Mouse (Mus musculus): ENCODE measurements around the gene Gm20388. TPM values are rescaled to one million over a fixed set of nuclear protein-coding genes. Genes with fewer than 3 reads are reported as not detected.

Gene Gm20388
- polyA plus RNA-seq, 1 experiment from 2014 or later = 7.4 TPM

DNA sequence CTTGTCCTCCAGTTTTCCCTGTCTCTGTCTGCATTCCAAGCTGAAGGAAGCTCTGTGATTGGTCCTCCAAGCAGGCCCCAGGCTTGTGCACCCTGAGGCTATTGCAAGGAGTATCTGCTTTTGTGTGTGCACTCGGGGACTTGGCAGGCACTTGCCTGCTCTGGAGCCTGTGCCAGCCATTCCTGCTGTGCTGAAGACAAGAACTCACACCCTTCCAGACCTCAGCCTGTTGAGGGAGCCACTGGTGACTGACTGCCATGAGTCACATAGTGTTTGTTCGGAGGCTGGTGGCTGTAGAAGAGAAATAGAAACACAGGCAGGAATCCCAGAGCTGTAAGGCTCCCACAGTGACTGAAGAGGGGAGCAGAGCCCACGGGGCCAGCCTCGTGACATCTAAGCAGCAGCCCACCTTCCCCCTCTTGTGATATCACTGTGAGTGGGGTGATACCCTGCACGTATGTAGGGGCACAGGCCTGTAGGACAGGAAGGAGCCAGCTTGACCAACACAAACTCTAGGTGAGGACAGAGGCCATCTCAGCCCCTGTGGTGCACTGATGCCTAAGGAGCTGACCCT, 50.0 kb downstream of the Gm20388 start:
- Histone ChIP-seq H3K9me3 (replicated peaks; ENCODE audit: control insufficient read depth, low read length) (no peaks in the 10 kb centered on the region), H3K4me3 (replicated peaks; ENCODE audit: low read length) (no peak overlapping the region), H3K4me2 (ENCODE audit: low read depth, low read length) (no peak overlapping the region), H3K27ac (ENCODE audit: low read length) (peak overlapping the region; percentile 34; the same call in 1 of the 2 replicates), H3K9ac (ENCODE audit: low read length) (no peak overlapping the region; the same call in 1 of the 2 replicates), H3K27me3 (ENCODE audit: control insufficient read depth, insufficient read depth, low read length) (no peaks in the 10 kb centered on the region), H3K36me3 (ENCODE audit: control insufficient read depth, insufficient read depth, low read length) (no peaks in the 10 kb centered on the region; the same call in 1 of the 2 replicates), H3K4me1 (ENCODE audit: control insufficient read depth, insufficient read depth, low read length) (peaks cover 3% of the 10 kb centered on the region; the same call in 1 of the 2 replicates)
- ATAC-seq (ENCODE audit: insufficient read depth, low FRiP score) = no peak
- WGBS = 70% methylated on average over 5 of the region's 5 CpGs

DNA sequence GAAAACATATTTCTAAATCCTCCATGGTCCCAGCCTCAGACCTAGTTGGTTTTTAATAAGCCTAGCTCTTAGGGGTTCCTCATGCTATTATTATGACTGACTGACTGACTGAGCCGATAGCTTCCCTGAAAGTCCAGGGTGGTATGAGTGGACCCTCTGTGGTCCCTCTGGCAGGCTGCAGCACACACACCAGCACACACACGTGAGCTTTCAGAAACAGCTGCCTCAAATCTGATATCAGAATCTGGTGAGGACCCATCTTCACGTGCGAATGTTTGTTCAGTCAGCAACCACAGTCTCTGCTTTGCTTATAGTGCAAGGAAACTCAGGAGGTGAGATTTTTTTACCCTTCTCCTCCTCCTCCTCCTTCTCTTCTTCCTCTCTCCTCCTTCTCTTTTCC, 54.2 kb downstream of the Gm20388 start:
- Histone ChIP-seq H3K9me3 (replicated peaks; ENCODE audit: control insufficient read depth, low read length) (no peaks in the 10 kb centered on the region; the same call in 1 of the 2 replicates), H3K27me3 (ENCODE audit: control insufficient read depth, insufficient read depth, low read length) (no peaks in the 10 kb centered on the region), H3K4me1 (ENCODE audit: control insufficient read depth, insufficient read depth, low read length) (peaks cover 3% of the 10 kb centered on the region; the same call in 1 of the 2 replicates), H3K36me3 (ENCODE audit: control insufficient read depth, insufficient read depth, low read length) (no peaks in the 10 kb centered on the region), H3K4me2 (ENCODE audit: low read depth, low read length) (no peak overlapping the region), H3K9ac (ENCODE audit: low read length) (no peak overlapping the region), H3K4me3 (replicated peaks; ENCODE audit: low read length) (no peak overlapping the region), H3K27ac (ENCODE audit: low read length) (no peak overlapping the region)
- no peak for ATAC-seq (ENCODE audit: insufficient read depth, low FRiP score)
- WGBS = 56% methylated on average over 4 of the region's 4 CpGs

DNA sequence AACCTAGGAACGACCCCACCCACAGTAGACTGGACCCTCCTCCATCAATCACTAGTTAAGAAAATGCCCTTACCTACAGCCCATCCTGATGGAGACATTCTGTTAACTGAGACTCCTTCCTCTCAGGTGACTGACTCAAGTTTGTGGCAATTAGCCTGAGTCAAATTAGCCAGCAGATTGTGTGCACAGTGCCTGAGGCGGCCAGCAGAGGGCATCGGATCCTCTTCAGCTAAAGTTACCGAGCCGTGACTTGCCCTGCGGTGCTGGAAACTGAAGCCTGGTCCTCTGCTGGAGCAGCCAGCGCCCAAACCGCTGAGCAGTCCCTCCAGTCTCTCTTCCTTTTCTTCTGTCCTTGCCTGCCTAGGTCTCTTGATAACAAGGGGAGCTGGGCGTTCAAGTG, 56.8 kb downstream of the Gm20388 start:
- no peak overlapping the region for H3K4me2 ChIP-seq (ENCODE audit: low read depth, low read length)
- no peaks in the 10 kb centered on the region; the same call in 1 of the 2 replicates for H3K9me3 ChIP-seq (replicated peaks; ENCODE audit: control insufficient read depth, low read length)
- H3K27me3 ChIP-seq (ENCODE audit: control insufficient read depth, insufficient read depth, low read length) = no peaks in the 10 kb centered on the region
- H3K36me3 ChIP-seq (ENCODE audit: control insufficient read depth, insufficient read depth, low read length) = no peaks in the 10 kb centered on the region
- H3K4me3 ChIP-seq (replicated peaks; ENCODE audit: low read length) = no peak overlapping the region
- no peak for ATAC-seq (ENCODE audit: insufficient read depth, low FRiP score)
- 85% methylated on average over 9 of the region's 9 CpGs for WGBS
- no peaks in the 10 kb centered on the region for H3K4me1 ChIP-seq (ENCODE audit: control insufficient read depth, insufficient read depth, low read length)
- no peak overlapping the region for H3K9ac ChIP-seq (ENCODE audit: low read length)
- H3K27ac ChIP-seq (ENCODE audit: low read length) = no peak overlapping the region

DNA sequence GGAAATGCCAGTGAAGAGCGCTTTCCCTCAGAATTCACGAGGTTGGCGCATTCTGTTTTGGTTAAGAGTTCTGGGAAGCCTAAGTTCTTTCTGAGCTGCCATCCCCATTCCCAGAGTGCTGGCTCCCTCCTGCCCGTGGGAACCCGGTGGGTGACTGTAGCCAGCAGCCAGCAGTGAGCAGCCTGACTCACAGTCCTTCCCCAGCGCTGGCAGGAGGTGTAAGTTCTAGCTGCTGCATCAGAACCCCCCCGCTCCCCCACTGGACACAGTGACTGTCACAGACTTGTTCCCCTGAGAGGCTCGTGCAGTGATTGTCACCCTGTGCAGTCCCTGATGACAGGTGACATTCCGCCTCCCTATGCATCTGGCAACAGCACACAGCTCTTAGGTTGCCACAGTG, 59.5 kb downstream of the Gm20388 start:
- Histone ChIP-seq H3K36me3 (ENCODE audit: control insufficient read depth, insufficient read depth, low read length) (no peaks in the 10 kb centered on the region), H3K27me3 (ENCODE audit: control insufficient read depth, insufficient read depth, low read length) (no peaks in the 10 kb centered on the region), H3K27ac (ENCODE audit: low read length) (no peak overlapping the region), H3K4me3 (replicated peaks; ENCODE audit: low read length) (no peak overlapping the region), H3K4me1 (ENCODE audit: control insufficient read depth, insufficient read depth, low read length) (no peaks in the 10 kb centered on the region), H3K4me2 (ENCODE audit: low read depth, low read length) (no peak overlapping the region), H3K9ac (ENCODE audit: low read length) (no peak overlapping the region), H3K9me3 (replicated peaks; ENCODE audit: control insufficient read depth, low read length) (no peaks in the 10 kb centered on the region; the same call in 1 of the 2 replicates)
- no peak for ATAC-seq (ENCODE audit: insufficient read depth, low FRiP score)
- 69% methylated on average over 9 of the region's 9 CpGs for WGBS

DNA sequence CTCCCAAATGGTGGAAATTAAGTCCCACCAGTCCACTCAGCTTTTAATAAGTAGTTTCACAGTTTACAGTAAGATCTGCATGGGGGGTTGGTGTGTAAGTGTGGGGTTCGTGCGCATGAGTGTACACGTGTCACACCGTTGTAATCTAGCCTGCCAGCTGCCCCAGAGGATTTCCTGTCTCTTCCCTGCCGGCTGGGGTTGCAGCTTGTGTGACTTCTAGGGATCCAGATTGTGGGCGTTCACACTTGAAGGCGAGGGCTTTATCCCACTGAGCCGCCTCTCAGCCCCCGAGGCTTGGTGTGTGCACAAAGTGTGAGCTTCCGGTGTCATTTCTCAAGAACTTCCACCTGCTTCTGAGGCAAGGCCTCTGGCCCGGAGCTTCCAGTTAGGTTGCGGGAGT, 61.9 kb downstream of the Gm20388 start:
- no peaks in the 10 kb centered on the region for H3K9me3 ChIP-seq (replicated peaks; ENCODE audit: control insufficient read depth, low read length)
- WGBS = 50% methylated on average over 12 of the region's 12 CpGs

DNA sequence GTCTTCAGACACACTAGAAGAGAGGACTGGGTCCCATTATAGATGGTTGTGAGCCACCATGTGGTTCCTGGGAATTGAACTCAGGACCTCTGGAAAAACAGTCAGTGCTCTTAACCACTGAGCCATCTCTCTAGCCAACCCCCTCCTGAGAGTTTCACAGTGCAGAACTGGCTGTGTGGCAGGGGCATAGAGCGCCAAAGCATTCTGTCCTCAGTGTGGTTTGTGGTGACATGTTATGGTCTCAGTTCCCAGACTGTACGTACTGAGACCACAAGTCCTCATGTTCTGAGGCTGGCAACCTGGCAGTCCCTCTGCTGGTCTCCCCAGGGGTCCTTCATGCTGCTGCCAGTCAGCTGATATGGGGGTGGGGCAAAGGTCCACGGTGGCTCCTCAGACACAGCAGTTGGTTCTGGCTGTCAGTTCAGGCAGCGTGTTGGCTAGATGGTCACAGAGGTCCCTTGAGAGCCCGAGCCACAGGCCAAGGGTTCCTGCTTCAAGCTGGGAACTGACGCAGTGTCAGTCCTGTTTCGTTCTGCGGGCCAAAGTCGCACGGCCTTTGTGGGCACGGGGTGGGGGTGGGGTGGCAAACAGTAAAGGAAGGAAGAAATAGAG, 68.2 kb downstream of the Gm20388 start:
- no peak overlapping the region for H3K4me3 ChIP-seq (replicated peaks; ENCODE audit: low read length)
- H3K9ac ChIP-seq (ENCODE audit: low read length) = no peak overlapping the region
- H3K27ac ChIP-seq (ENCODE audit: low read length) = no peak overlapping the region
- no peaks in the 10 kb centered on the region for H3K36me3 ChIP-seq (ENCODE audit: control insufficient read depth, insufficient read depth, low read length)
- H3K27me3 ChIP-seq (ENCODE audit: control insufficient read depth, insufficient read depth, low read length) = no peaks in the 10 kb centered on the region
- WGBS = 67% methylated on average over 11 of the region's 11 CpGs
- no peak for ATAC-seq (ENCODE audit: insufficient read depth, low FRiP score)
- H3K4me2 ChIP-seq (ENCODE audit: low read depth, low read length) = no peak overlapping the region
- H3K9me3 ChIP-seq (replicated peaks; ENCODE audit: control insufficient read depth, low read length) = no peaks in the 10 kb centered on the region
- no peaks in the 10 kb centered on the region for H3K4me1 ChIP-seq (ENCODE audit: control insufficient read depth, insufficient read depth, low read length)

More for the DNA sequence above, 61.9 kb downstream of the Gm20388 start:
- 0 out of 2 replicates have a peak, but pooled peaks have one; percentile 21 for ATAC-seq (ENCODE audit: insufficient read depth, low FRiP score)
- Histone ChIP-seq H3K9ac (ENCODE audit: low read length) (no peak overlapping the region), H3K27me3 (ENCODE audit: control insufficient read depth, insufficient read depth, low read length) (no peaks in the 10 kb centered on the region), H3K27ac (ENCODE audit: low read length) (no peak overlapping the region), H3K4me1 (ENCODE audit: control insufficient read depth, insufficient read depth, low read length) (no peaks in the 10 kb centered on the region), H3K4me3 (replicated peaks; ENCODE audit: low read length) (no peak overlapping the region), H3K36me3 (ENCODE audit: control insufficient read depth, insufficient read depth, low read length) (no peaks in the 10 kb centered on the region), H3K4me2 (ENCODE audit: low read depth, low read length) (no peak overlapping the region)

DNA sequence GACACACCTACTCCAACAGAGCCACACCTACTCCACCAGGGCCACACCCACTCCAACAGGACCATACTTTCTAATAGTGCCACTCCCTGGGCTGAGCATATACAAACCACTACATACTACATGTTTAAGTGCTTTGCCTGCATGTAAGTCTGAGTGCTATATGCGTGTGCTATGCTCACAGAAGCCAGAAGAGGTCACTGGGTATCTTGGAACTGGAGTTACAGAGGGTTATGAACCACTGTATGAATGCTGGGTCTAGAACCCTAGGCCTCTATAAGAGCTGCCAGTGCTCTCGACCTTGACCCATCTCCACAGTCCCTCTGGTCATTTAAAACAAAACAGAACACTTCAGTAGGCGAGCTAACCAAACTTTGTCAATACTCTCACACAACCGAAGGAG, 70.6 kb downstream of the Gm20388 start:
- WGBS = 74% methylated on average over 4 of the region's 4 CpGs
- no peak for ATAC-seq (ENCODE audit: insufficient read depth, low FRiP score)
- Histone ChIP-seq H3K9ac (ENCODE audit: low read length) (no peak overlapping the region), H3K36me3 (ENCODE audit: control insufficient read depth, insufficient read depth, low read length) (no peaks in the 10 kb centered on the region), H3K27me3 (ENCODE audit: control insufficient read depth, insufficient read depth, low read length) (no peaks in the 10 kb centered on the region), H3K4me2 (ENCODE audit: low read depth, low read length) (no peak overlapping the region), H3K4me3 (replicated peaks; ENCODE audit: low read length) (no peak overlapping the region), H3K4me1 (ENCODE audit: control insufficient read depth, insufficient read depth, low read length) (no peaks in the 10 kb centered on the region), H3K9me3 (replicated peaks; ENCODE audit: control insufficient read depth, low read length) (no peaks in the 10 kb centered on the region), H3K27ac (ENCODE audit: low read length) (no peak overlapping the region)

DNA sequence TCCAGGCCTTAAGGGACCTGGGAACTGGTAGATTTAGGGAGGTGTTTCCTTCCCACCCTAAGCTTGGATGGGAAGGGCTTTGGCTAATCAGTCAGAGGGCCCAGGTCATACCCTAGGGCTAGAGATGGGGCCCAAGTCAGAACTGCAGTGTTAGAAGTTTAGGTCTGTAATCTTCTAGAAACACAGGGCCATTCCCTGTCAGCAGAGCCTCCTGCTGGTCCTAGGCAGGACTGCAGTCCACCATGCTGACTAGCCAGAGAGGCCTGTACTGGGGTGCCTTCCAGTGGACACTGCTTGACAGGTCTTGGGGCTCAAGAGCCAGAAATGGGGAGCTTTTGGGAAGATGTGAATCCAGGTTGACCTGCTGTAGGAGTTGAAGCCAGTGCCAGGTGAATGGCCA, 73.4 kb downstream of the Gm20388 start:
- Histone ChIP-seq H3K4me2 (ENCODE audit: low read depth, low read length) (no peak overlapping the region), H3K4me3 (replicated peaks; ENCODE audit: low read length) (no peak overlapping the region), H3K27me3 (ENCODE audit: control insufficient read depth, insufficient read depth, low read length) (no peaks in the 10 kb centered on the region), H3K27ac (ENCODE audit: low read length) (no peak overlapping the region), H3K9me3 (replicated peaks; ENCODE audit: control insufficient read depth, low read length) (no peaks in the 10 kb centered on the region), H3K36me3 (ENCODE audit: control insufficient read depth, insufficient read depth, low read length) (no peaks in the 10 kb centered on the region), H3K4me1 (ENCODE audit: control insufficient read depth, insufficient read depth, low read length) (no peaks in the 10 kb centered on the region), H3K9ac (ENCODE audit: low read length) (no peak overlapping the region)
- no peak for ATAC-seq (ENCODE audit: insufficient read depth, low FRiP score)

DNA sequence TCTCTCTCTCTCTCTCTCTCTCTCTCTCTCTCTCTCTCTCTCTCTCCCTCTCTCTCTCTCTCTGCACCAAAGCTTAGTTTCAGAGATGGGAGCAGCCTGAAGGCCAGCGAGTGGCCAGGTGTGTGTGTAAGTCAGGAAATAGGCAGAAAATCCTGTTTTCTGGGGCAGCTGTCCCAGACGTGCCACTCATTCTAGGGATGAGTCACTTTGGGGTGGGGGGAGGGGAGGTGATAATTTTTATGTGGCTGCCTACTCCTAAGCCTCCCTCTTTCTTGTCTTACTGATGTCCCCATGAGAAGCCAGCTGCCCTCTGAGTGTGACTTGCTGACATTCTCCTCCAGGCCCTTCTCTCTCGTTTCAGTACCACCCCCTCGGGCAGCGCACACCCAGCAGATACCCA, 75.5 kb downstream of the Gm20388 start:
- 61% methylated on average over 5 of the region's 5 CpGs for WGBS
- Histone ChIP-seq H3K9me3 (replicated peaks; ENCODE audit: control insufficient read depth, low read length) (no peaks in the 10 kb centered on the region), H3K4me1 (ENCODE audit: control insufficient read depth, insufficient read depth, low read length) (no peaks in the 10 kb centered on the region), H3K4me2 (ENCODE audit: low read depth, low read length) (no peak overlapping the region), H3K9ac (ENCODE audit: low read length) (no peak overlapping the region), H3K36me3 (ENCODE audit: control insufficient read depth, insufficient read depth, low read length) (no peaks in the 10 kb centered on the region), H3K27ac (ENCODE audit: low read length) (no peak overlapping the region), H3K4me3 (replicated peaks; ENCODE audit: low read length) (no peak overlapping the region), H3K27me3 (ENCODE audit: control insufficient read depth, insufficient read depth, low read length) (0 out of 2 replicates have a peak, but pooled peaks cover 3% of the 10 kb centered on the region)
- no peak for ATAC-seq (ENCODE audit: insufficient read depth, low FRiP score)
